Mouse (Mus musculus) left cerebral cortex, postnatal 4 days (tissue): ENCODE measurements around the gene Ccnb3. TPM values are rescaled to one million over a fixed set of nuclear protein-coding genes. Genes with fewer than 3 reads are reported as not detected.
"Not testable (repeated sequence)": the region's sequence is repeated elsewhere in the genome, so short reads cannot be mapped to it uniquely, and the experiment has no call there.

Source experiments
- DNase-seq: peaks from one replicate; pipeline ENCODE4 v3.0.0-alpha.2; 2022
- intact Hi-C: fragments of 180-260 bp; cut with DNase I; formaldehyde crosslinking; loops from one replicate; pipeline ENCODE4 v1.15.1; 2025
- total RNA-seq, 2 experiments: library from RNA; stranded (reverse); gene quantifications; 2 replicates each; pipeline ENCODE4 v1.2.3; 2021

Gene Ccnb3
- not detected for total RNA-seq

DNA sequence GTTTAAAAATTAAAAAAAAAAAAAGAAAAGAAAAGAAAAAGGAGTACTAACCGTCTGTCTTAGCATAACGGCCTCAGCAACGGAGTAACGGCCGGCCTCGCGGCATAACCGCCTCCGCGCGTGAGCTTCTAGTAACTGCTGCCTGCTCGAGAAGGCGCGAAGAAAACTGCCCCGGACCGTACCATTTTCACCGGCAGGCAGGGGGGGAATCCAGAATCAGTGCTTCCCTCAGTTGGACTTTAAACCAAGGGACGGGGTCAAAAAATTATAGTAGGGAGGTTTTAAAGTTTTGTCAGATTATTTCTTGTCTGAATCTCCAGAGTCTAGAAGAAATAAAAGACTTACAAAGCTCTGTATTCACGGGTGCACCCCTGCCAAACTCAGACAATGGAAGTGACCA lies at the start of gene Ccnb3:
TSS of gene Ccnb3 (minus strand) at position 101 of the 400 bp plus-strand sequence.
- intact Hi-C loops, result no loop called here

DNA sequence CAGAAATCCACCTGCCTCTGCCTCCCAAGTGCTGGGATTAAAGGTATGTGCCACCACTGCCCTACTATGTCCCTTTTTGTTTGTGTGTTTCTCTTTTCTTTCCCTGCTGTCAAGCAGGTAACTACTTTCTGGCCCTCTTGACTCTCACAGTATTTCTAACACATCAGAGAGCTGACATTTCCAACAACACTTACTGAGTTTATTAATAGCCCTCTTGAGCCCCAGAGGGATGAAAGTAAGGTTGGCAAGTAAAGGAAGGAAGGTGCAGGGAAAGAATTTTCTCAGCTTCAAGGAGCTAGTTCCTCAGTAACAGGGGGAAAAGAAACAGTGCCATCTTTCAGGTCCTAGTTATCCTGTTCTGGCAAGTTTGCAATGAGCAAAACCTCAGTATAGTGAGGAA lies 48.9 kb upstream of the Ccnb3 start:
- intact Hi-C loops, result no loop called here
- no peak for DNase-seq

More for the DNA sequence above, at the start of gene Ccnb3:
- no peak for DNase-seq

DNA sequence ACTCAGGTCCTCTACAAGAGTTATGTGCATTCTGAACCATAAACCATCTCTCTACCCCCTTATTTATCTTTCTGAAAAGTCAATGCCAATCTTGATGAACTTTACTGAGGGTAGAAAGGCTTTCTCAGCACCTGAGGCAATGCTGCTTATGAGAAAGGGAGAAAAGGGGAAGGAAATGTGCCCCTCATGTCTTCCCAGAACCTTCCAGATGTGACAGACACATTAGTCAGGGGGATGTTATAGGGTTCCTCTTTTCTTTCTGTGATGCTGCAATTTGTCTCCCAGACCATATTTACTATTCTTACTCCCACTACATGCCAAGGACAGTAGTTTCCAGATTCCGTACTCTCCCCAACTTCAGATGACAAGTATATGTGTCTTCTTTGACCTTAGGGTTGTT lies 44.5 kb upstream of the Ccnb3 start:
- no peak for DNase-seq
- intact Hi-C loops, result no loop called here

DNA sequence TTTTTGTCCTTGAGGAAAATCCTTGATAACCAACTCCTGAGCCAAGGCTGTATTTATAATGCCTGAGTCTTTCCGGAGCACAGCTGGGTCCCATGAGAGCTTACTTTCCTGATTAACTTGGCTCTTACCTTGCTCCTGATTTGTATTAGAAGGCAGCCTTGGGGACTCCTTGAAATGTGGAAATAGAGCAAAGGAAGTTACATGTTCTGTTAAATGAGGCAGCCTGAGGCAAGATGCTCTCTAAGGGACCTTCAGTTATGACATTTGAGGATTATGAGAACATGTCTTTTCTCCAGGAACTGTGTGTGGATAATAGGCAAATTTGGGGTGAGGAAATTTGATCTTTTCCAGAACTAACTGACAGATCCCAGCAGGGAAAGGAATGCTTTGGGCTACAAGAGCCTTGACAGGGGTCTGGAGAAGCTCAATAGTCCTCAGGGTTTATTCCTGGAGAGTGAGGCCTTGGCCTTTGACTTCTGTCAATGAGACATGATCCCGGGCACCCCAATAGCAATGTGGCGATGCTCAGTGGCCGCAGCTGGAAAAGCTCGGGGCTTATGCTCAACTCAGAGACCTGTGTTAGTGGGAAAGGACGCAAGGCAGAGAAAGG lies 38.5 kb upstream of the Ccnb3 start:
- intact Hi-C loops, result no loop called here
- DNase-seq, result no peak

DNA sequence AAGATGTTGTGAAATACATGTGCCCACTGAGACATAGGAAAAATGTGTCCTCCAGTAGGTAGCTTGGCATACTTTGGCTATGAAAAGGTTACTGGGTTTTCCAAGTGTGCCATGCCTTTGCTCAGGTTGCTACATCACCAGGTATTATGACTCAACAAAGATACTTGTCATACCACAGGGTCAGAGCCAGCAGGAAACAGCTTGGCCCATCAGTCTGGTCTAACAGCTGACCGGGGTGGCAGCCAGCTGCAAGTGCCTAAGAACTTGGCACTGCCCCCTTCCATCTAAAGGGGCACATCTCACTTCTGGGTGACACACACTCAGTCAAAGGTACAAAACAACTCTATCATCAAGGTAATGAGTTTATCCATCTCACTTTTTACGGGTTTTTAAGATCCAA lies 26.6 kb upstream of the Ccnb3 start:
- no peak for DNase-seq
- intact Hi-C loops, result no loop called here

DNA sequence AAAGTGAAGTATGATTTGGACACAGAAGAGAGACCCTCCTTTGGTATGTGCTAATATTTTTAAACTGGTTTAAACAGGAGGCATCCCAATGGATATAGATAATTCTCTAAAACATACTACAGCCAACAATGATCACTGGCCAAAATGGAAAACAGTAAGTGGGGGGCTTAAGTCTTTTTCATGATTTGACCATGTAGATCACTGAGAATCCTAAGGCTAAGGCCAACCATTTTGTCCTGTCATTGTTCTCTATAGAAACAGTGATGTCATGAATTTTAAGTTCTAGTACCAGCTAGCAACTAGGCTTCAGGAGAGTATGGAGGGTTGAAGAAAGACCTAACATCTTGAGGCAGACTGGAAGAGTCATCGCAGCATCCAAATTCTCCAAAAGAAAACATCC lies 25.8 kb upstream of the Ccnb3 start, which contains the start of gene Akap4:
TSS of gene Akap4 (plus strand) at position 301 of the 400 bp plus-strand sequence.
- no peak for DNase-seq
- intact Hi-C loops, result no loop called here

DNA sequence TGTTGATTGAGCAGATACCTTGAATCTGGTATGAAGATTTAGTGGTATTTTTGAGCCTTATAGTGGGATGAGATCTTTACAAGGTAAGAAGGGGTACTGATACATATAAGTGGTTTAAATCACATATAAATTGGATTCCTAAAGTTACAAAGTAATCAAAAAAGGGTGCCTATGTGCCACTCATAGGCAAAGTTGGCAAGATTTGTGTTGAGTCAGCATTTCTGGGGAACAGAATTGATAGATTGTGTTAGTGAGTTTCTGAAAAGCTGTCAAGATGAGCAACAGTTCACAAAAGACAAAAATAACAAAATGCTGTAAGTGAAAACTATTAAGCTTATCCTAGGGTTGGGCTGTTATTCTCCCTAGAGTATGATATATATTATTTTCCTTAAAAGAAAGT lies 22.7 kb upstream of the Ccnb3 start:
- no peak for DNase-seq
- intact Hi-C loops, result no loop called here

DNA sequence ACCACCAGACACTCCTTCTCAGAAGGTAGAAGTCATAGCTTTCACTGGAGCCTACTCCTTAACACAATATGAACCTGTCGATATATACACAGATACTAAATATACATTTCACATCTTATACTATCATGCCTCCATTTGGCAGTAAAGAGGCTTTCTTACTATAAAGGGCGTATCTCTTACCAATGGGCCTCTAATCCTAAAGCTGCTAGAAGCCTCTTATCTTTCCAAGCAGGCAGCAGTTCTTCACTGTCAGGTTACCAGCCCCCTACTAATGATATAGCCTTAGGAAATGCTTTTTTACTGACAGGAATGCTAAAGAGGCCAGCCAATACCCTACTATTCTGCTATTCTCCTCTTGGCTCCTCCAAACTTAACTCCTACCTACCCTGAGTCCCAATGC lies 16.2 kb upstream of the Ccnb3 start:
- no peak for DNase-seq
- intact Hi-C loops, result no loop called here

DNA sequence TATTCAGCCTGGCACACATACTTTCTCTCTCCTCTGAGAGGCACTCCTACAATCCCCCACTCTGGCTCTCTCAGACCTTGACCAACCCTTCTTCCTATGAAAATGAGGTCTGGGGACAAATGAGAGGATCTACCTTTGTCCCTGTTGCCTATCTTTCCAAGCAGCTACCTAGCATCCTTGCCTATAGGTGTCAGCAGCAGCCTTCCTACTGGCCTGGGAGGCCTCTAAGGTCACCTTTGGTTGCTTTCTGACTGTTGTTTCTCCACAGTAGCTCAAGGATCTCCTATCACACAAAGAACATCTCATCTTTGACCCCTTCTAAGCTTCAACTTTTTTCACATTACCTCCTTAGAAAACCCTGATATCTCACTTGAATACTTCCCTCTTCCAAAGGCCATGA lies 15.6 kb upstream of the Ccnb3 start:
- DNase-seq, result no peak
- intact Hi-C loops, result no loop called here

DNA sequence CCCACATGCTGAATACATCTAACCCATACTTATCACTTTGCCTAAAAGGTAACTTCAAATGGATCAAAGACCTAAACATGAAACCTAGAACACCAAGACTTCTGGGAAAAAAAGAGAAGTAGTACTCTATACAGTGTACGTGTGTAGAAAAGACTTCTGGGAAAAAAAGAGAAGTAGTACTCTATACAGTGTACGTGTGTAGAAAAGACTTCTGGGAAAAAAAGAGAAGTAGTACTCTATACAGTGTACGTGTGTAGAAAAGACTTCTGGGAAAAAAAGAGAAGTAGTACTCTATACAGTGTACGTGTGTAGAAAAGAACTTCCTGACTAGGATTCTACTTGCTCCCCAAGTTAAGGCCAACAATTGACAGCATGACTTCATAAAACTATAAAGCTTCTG lies 57.5 kb downstream of the Ccnb3 start:
- DNase-seq, intact Hi-C loops: not testable (repeated sequence)

DNA sequence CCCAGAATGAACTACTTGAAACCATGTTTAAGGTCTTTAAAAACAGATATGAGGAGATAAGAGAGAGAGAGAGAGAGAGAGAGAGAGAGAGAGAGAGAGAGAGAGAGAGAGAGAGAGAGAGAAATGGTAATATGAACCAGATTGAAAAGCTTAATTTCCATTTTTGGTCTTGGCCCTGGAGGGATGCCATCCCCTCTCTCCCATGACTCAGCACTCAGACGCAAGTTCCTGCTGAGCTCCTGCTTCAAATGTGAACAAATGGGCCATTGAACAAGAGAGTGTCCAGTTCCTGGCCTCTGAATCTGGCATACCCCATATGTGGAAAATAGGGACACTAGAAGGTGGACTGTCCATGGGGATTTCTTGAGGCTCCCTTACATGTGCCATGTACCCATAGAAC lies 69.5 kb downstream of the Ccnb3 start:
- intact Hi-C loops, result no loop called here
- DNase-seq, result no peak

DNA sequence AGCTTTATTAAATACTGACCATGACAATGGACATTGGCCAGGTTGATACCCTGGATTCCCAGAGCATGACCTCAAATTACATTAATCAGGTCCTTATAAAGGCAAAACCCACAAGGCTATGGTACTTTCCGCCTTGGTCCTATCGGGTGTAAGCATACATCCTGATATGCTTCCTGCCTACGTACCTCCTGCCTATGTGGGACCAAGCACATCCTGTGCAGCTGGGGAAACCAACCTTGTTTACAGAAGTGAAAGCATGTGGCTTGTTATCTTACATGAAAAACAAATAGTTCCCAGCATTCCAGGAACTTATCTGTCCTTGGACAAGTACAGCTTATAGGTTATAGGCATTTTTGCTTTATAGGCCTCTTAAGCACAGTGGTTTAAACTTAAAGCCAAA lies 72.8 kb downstream of the Ccnb3 start:
- intact Hi-C loops, result no loop called here
- DNase-seq, result no peak

Other genes starting within 250 kb of the Ccnb3 start
- not detected for gene Akap4, start 25.9 kb upstream of the Ccnb3 start, total RNA-seq